Mouse (Mus musculus): Measurements from ENCODE around the gene Ppdpf.

The Ppdpf gene

DNA sequence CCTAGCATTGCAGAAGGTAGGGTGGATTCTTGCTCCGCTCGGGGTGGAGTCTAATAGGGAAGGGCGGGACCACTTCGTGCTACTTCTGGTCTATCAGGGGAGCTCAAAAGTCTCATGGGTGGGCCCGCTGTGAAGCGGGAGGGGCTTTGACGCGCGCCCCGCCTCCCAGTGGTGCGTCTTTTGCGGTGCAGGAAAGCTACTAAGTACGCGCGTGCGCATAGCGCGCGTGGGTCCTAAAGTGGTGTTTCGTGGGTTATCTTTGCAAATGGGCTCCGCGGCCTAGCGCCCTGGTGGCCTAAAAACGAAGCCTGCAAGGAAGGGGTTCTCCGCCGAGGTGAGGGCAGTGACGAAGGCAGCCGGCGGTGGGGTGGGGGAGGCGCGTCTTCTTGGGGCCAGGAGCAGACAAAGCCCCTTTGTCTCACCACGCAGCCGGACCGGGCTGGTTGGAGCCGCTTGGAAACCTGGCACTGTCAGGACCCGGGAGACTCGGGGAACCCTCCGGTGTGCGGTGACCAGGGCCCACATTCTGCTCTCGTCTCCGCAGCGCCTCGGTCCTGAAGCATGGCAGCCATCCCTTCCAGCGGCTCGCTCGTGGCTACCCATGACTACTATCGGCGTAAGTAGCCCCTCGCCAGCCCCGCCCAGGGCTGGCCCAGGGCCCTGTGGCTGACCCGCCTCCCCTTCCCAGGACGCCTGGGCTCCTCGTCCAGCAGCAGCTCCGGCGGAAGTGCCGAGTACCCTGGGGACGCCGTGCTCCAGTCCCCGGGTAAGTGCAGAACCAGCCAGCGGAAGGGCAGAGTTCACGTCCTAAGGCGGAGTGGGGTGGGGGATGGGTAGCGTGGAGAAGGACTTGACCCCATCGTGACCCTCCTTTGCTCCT lies at the start of gene Ppdpf:
TSS of gene Ppdpf (plus strand) at position 127 of the 880 bp plus-strand sequence.
- DNase-seq = peak; percentile 95 to 97

- no peak for DNase-seq
These were observed 47.3 kb upstream of the Ppdpf start for GRCm38 (mm10) chr2:181139641-181140193.

- no peak for DNase-seq
These were observed 44.3 kb upstream of the Ppdpf start for GRCm38 (mm10) chr2:181142703-181143135.

- DNase-seq = no peak
These were observed 43.4 kb upstream of the Ppdpf start for GRCm38 (mm10) chr2:181143509-181144276.

- DNase-seq = no peak
These were observed 42.4 kb upstream of the Ppdpf start for GRCm38 (mm10) chr2:181144675-181145074.

GRCm38 (mm10) chr2:181146976-181147545 lies 40.0 kb upstream of the Ppdpf start:
- DNase-seq = no peak

- peak; percentile 69 to 74 for DNase-seq
These were observed 39.3 kb upstream of the Ppdpf start for GRCm38 (mm10) chr2:181147546-181148317.

DNA sequence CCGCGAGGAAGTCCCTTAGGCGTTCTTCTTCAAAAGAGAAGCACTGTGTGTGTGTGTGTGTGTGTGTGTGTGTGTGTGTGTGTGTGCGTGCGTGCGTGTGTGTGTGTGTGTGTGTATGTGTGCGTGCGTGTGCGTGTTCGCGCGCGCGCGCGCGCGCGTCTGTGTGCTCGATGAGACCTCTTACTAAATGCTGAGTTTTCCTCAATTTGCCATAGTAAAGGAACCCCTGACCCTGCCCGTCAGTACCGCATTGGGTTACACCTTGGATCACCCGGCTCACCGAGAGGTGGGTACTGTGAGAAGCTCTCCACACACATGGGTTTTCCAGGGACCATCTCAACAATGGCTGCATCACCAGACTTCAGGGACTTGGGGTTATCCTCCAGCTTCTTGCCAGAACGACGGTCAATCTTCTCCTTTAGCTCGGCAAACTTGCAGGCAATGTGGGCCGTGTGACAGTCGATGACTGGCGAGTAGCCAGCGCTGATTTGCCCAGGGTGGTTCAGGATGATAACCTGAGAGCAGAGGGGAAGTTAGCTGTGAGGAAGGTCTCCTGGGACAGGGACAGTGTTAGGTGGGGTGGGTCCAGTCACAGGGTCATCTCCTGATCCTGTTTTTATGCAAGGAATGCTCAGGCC lies 38.6 kb upstream of the Ppdpf start:
- no peak for DNase-seq

DNA sequence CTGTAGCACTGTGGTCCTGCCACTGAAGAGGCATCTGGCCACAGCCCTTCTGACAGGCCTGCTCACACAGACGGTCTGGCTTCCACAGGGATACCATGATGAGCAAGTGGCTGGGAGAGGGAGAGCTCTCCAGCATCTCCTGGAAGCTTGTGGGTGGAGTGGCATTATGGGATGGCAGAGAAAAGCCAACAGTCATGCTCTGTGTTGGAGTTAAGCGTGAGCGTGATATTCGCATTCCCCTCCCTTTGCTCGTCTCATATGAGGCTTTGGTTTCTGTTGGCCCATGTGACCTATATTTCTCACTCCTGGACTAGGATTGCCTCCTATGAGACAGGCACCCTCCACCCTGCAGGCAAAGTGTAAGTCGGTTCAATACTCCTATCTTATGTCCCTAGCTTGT lies 36.8 kb upstream of the Ppdpf start:
- no peak for DNase-seq

- no peak for DNase-seq
These were observed 34.3 kb upstream of the Ppdpf start for GRCm38 (mm10) chr2:181152701-181153100.

- DNase-seq = no peak
These were observed 33.9 kb upstream of the Ppdpf start for GRCm38 (mm10) chr2:181153131-181153530.

DNA sequence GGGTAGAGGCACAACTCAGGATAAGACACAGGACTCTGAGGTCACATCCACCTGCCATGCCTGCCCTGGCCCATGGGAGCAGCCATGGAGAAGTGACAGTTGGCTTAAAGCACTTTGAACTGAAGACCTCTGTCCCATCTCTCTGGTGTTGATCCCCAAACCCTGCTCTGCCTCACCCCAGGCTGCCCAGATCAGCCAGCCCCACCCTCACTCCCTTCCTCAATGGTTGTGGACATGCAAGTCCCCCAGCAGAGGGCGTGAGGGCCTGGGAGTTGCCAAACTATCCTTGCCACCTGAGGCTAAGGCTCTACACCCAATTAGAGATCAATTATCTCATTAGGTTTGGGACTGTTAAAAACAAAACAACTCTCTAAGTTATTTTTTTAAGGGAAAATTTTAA lies 33.2 kb upstream of the Ppdpf start:
- DNase-seq = peak in 1 of 2 experiments; percentile 8

DNA sequence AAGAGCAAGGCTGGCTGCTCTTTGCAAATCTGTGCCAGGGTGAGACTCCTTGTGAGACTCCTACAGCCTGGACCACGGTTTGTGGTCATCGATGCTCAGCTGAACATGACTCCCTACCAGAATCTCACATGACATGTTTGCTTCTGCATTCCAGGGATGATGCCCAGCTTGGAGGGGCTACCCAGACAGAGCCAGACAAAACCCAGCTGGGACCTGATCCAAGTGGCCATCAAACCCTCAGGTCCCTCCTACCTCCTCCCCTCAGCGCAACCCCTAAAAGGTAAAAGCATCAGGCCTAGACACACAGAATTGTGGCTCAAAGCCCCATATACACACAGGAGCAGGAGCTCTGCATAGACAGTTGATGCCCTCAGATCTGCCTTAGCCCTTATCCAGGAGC lies 32.7 kb upstream of the Ppdpf start:
- DNase-seq = no peak

GRCm38 (mm10) chr2:181154831-181155415 lies 32.1 kb upstream of the Ppdpf start:
- no peak for DNase-seq

GRCm38 (mm10) chr2:181155801-181156200 lies 31.2 kb upstream of the Ppdpf start:
- no peak for DNase-seq

DNA sequence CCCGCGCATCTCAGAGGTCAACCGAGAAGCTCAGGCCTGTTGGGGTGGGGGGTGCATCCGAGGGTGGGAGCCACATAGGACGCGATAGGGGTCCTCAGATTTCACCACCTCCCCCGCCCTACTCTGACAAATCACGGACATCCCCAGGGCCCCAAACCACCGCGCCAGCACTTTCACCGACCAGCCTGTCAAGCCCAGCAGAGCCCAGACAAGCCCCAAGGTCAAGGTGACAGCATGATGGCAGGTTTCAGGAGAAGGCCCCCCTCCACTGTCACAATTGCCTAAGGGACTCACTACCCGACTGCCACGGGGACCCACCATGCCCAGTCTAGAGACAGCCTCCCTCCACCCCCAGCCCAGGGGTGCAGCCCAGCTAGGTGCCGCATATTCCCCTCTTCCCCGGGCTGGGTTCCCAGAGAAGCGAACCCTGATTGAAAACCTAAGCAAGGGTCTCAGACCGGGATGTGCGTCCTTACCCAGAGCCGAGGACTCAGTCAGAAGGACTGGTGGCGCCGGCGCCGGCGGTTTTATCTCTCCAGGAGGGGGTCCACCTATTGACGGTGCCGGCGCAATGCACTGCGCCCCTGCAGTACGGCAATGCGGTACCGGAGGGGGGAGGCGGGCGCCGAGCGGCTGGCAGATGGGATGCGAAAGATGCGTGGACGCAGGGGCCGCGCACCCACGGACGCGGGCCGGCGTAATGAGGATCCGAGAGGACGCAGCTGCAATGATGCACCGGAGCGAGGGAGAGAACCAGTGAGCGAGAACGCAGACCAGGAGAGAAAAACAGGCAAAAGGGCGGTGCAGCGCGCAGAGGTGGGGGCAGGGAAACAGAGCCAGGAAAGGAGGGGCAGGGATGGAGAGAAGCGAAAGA lies 30.6 kb upstream of the Ppdpf start, which contains the start of gene Eef1a2:
TSS of gene Eef1a2 (minus strand) at position 767 of the 874 bp plus-strand sequence.
- no peak for DNase-seq

GRCm38 (mm10) chr2:181157180-181157579 lies 29.9 kb upstream of the Ppdpf start:
- DNase-seq = no peak

DNA sequence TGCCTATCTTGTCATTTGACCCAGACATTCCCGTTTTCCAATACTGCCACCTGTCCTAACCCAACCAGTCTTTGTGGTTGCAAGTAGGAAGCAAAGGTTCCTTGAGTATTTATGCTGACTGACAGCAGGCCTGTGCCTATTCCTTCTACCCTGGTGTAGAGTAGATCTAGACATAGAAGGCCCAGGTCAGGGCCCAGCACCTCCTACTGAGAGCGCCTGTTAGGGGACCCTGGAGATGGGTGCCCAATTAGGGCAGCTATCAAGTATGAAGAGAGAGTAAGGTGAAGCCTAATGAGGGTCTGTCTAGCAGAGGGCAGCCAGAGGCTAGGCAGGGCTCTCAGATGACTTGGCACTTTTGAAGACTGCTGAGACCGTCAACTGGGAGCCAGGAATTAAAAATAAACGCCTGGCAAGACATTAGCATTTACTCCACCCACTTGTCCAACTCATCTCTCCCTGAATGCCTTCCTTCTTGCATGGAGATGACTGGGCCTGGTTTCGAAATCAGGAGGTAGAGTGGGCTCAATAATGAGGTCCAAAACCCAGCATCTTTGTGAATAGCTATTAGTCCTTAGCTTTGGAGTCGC lies 29.2 kb upstream of the Ppdpf start:
- DNase-seq = no peak

- no peak for DNase-seq
These were observed 28.6 kb upstream of the Ppdpf start for GRCm38 (mm10) chr2:181158471-181158870.

GRCm38 (mm10) chr2:181159091-181159514 lies 27.9 kb upstream of the Ppdpf start:
- DNase-seq = no peak
